8 mouse cellular contexts compared by ENCODE assay signal in genomic region chr5:148332622-148332974, GRCm38 (mm10).
DNase-seq lines count a peak whose midpoint lies in the region; ATAC-seq and TF ChIP-seq lines count a peak whose summit lies in the region.

No protein-coding gene starts in this region.

- WGBS in embryonic facial prominence, embryonic 10.5 days, result 43% methylated on average over 8 of the region's 8 CpGs
- 40% methylated on average over 8 of the region's 8 CpGs for WGBS in limb, embryonic 13.5 days
- 31% methylated on average over 8 of the region's 8 CpGs for WGBS in midbrain, embryonic 16.5 days
- 56% methylated on average over 8 of the region's 8 CpGs for WGBS in spleen, adult 2 months

- no peak overlapping the region for H3K27ac ChIP-seq in embryonic facial prominence, embryonic 10.5 days (replicated peaks)
- no peak overlapping the region for H3K27ac ChIP-seq in limb, embryonic 13.5 days
- no peak overlapping the region for H3K27ac ChIP-seq in midbrain, embryonic 16.5 days (ENCODE audit: low read length)
- H3K27ac ChIP-seq in spleen, adult 2 months (ENCODE audit: insufficient read depth, low read length), result no peak overlapping the region

- no peak overlapping the region for H3K9ac ChIP-seq in limb, embryonic 13.5 days
- H3K9ac ChIP-seq in midbrain, embryonic 16.5 days (ENCODE audit: low read depth, low read length), result no peak overlapping the region

- no peak for TF ChIP-seq POLR2A in spleen, adult 2 months (IDR thresholded peaks at IDR 0.05; ENCODE audit: low read depth, low read length)

- no peaks in the 10 kb centered on the region for H3K27me3 ChIP-seq in embryonic facial prominence, embryonic 10.5 days (replicated peaks; ENCODE audit: low read depth, poor library complexity, severe bottlenecking)
- no peaks in the 10 kb centered on the region for H3K27me3 ChIP-seq in limb, embryonic 13.5 days
- H3K27me3 ChIP-seq in midbrain, embryonic 16.5 days (ENCODE audit: control insufficient read depth, insufficient read depth, low read depth, low read length), result no peaks in the 10 kb centered on the region
- H3K27me3 ChIP-seq in spleen, adult 2 months (ENCODE audit: control insufficient read depth, insufficient read depth, low read length), result no peaks in the 10 kb centered on the region

- no peaks in the 10 kb centered on the region for H3K9me3 ChIP-seq in embryonic facial prominence, embryonic 10.5 days
- H3K9me3 ChIP-seq in limb, embryonic 13.5 days, result no peaks in the 10 kb centered on the region
- no peaks in the 10 kb centered on the region for H3K9me3 ChIP-seq in midbrain, embryonic 16.5 days (replicated peaks; ENCODE audit: control insufficient read depth, low read length, poor library complexity, severe bottlenecking)

- peak; percentile 67 for DNase-seq in 416B (ENCODE audit: low read depth)
- DNase-seq in adrenal gland, adult 8-10 months, result peak; percentile 58
- DNase-seq in embryonic facial prominence, embryonic 10.5 days (ENCODE audit: low spot score), result peak; percentile 73
- DNase-seq in heart, adult 8-10 months (ENCODE audit: low spot score), result peak; percentile 83
- peak; percentile 62 to 77 for DNase-seq in kidney, adult 8-10 months
- DNase-seq in spleen, adult 2 months (ENCODE audit: low read depth in 1 of 2, low spot score in 2 of 2), result peak; percentile 19 to 63

- peak; percentile 83; the same call in 1 of the 2 replicates for TF ChIP-seq CTCF in spleen, adult 2 months (IDR thresholded peaks at IDR 0.05; ENCODE audit: extremely low read depth, insufficient read depth, insufficient read length, insufficient replicate concordance)

- H3K4me2 ChIP-seq in limb, embryonic 13.5 days (replicated peaks), result no peak overlapping the region
- H3K4me2 ChIP-seq in midbrain, embryonic 16.5 days (ENCODE audit: low read length), result no peak overlapping the region

- no peak overlapping the region for H3K4me3 ChIP-seq in embryonic facial prominence, embryonic 10.5 days
- H3K4me3 ChIP-seq in limb, embryonic 13.5 days, result no peak overlapping the region
- H3K4me3 ChIP-seq in midbrain, embryonic 16.5 days (ENCODE audit: low read depth, low read length), result no peak overlapping the region
- no peak overlapping the region for H3K4me3 ChIP-seq in spleen, adult 2 months (ENCODE audit: extremely low read depth, insufficient read depth, insufficient read length)

- peak; percentile 62 for ATAC-seq in limb, embryonic 13.5 days (ENCODE audit: low FRiP score, low read depth)
- peak; percentile 63 for ATAC-seq in midbrain, embryonic 16.5 days

- H3K4me1 ChIP-seq in embryonic facial prominence, embryonic 10.5 days, result no peaks in the 10 kb centered on the region
- H3K4me1 ChIP-seq in limb, embryonic 13.5 days, result no peaks in the 10 kb centered on the region
- no peaks in the 10 kb centered on the region for H3K4me1 ChIP-seq in midbrain, embryonic 16.5 days (ENCODE audit: control insufficient read depth, insufficient read depth, low read length)
- H3K4me1 ChIP-seq in spleen, adult 2 months (ENCODE audit: control insufficient read depth, insufficient read depth, insufficient read length), result no peaks in the 10 kb centered on the region

- H3K36me3 ChIP-seq in embryonic facial prominence, embryonic 10.5 days (replicated peaks), result peaks cover 50% of the 10 kb centered on the region
- peaks cover 44% of the 10 kb centered on the region for H3K36me3 ChIP-seq in limb, embryonic 13.5 days
- peaks cover 2% of the 10 kb centered on the region; the same call in 1 of the 2 replicates for H3K36me3 ChIP-seq in midbrain, embryonic 16.5 days (ENCODE audit: control insufficient read depth, insufficient read depth, low read length)
- H3K36me3 ChIP-seq in spleen, adult 2 months (ENCODE audit: control insufficient read depth, insufficient read depth, low read length), result peaks cover 10% of the 10 kb centered on the region
